Mouse (Mus musculus): ENCODE data around the gene Ppm1a. TPM values are rescaled to one million over a fixed set of nuclear protein-coding genes. Genes with fewer than 3 reads are reported as not detected.

Gene Ppm1a
- polyA plus RNA-seq, 1 experiment, result 153 TPM

DNA sequence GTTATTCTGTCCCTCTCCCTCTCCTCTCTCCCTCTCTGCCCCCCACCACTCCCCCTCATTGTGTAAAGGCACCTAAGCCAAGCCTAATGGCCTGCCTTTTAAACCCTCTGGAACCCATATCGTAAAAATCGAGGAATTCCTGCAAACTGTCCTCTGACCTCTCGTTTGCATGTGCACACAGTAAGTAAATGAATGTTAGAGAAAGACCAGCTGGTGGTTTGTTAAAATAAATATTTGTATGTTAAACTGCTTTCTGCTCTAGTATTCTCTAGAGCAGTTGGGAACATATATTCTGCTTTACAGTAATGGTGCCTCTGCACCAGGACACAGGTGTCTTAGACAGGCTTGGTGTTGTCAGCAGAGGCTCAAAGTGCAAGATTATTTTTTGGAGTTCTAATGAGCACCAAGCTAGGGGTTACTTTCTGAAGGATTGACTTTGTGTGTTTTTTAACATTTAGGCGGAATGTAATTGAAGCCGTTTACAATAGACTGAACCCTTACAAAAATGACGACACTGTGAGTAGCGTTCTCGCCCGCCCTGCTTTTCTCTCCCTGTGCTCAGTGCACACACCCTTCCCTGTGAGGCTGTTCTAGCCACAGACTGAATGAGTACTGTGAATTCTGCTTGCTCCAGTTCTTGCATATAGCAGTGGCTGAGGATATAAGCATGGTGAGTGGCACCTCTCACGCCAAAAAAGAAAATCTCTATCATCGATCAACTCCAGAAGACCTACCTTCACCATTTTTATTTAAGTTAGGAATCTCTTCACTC, 35.3 kb downstream of the Ppm1a start:
- TF ChIP-seq CTCF (IDR thresholded peaks at IDR 0.05; ENCODE audit: borderline replicate concordance, insufficient read depth, low read length) (no peak), POLR2A (IDR thresholded peaks at IDR 0.05; ENCODE audit: low read depth, low read length) (no peak)
- Histone ChIP-seq H3K27ac (ENCODE audit: insufficient read depth, low read length) (no peak overlapping the region), H3K4me3 (ENCODE audit: insufficient read depth, low read length) (no peak overlapping the region), H3K4me1 (ENCODE audit: control insufficient read depth, insufficient read depth, low read length) (no peaks in the 10 kb centered on the region)

DNA sequence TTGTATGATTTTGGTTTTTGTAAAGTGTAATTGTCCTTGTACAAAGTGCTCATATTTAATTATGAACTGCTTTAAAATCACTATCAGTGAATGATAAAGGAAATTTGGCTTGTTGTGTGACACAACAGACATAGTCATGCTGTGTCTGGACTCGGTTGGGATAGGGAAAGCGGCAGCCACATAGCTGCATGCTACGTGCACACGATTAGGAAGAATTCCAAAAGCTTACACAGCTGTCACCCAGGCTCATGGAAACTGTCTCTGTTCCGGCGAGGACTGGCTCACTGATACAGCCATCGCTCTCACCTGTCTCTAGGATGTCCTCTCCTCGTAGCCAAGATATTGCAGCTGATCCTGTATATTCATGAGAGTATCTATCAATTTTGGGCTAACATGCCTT, 36.7 kb downstream of the Ppm1a start:
- H3K27ac ChIP-seq (ENCODE audit: insufficient read depth, low read length), result no peak overlapping the region
- no peaks in the 10 kb centered on the region for H3K4me1 ChIP-seq (ENCODE audit: control insufficient read depth, insufficient read depth, low read length)
- no peak overlapping the region for H3K4me3 ChIP-seq (ENCODE audit: insufficient read depth, low read length)
- TF ChIP-seq POLR2A (IDR thresholded peaks at IDR 0.05; ENCODE audit: low read depth, low read length), result no peak
- TF ChIP-seq CTCF (IDR thresholded peaks at IDR 0.05; ENCODE audit: borderline replicate concordance, insufficient read depth, low read length), result no peak

DNA sequence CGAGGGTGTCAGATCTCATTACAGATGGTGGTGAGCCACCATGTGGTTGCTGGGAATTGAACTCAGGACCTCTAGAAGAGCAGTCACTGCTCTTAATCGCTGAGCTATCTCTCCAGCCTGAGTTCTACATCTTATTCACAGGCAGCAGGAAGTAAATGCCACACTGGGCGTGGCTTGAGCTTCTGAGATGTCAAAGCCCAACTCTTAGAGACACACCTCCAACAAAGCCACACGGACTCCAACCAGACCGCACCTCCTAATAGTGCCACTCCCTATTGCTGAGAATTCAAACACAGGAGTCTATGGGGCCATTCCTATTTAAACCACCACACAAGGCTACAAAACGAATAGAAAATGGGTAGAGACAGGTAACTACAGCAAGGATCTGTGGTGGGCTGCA, 52.5 kb downstream of the Ppm1a start:
- H3K4me3 ChIP-seq (ENCODE audit: insufficient read depth, low read length), result no peak overlapping the region
- H3K27ac ChIP-seq (ENCODE audit: insufficient read depth, low read length), result no peak overlapping the region
- TF ChIP-seq POLR2A (IDR thresholded peaks at IDR 0.05; ENCODE audit: low read depth, low read length) (no peak), CTCF (IDR thresholded peaks at IDR 0.05; ENCODE audit: borderline replicate concordance, insufficient read depth, low read length) (no peak)
- H3K4me1 ChIP-seq (ENCODE audit: control insufficient read depth, insufficient read depth, low read length), result no peaks in the 10 kb centered on the region

DNA sequence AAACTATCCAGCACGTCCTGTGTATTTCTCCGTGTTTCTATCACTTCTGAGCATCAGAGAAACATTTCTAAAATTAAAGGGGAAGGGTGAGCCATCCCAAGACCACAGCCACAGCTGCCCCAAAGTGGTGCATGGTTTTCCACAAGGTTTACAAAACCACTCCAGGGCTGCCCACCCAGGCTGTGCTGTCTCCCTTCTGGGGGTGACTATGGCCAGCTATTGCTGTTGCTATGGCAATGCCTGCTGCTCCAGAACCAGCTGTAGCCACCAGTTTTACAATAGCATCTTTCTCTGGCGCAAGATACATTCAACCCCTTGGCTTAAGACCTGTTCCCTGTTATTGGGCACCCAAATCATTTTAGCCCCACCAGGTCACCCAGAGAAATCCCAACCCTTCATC, 54.3 kb downstream of the Ppm1a start:
- H3K4me3 ChIP-seq (ENCODE audit: insufficient read depth, low read length), result no peak overlapping the region
- no peak overlapping the region for H3K27ac ChIP-seq (ENCODE audit: insufficient read depth, low read length)
- H3K4me1 ChIP-seq (ENCODE audit: control insufficient read depth, insufficient read depth, low read length), result no peaks in the 10 kb centered on the region
- no peak for TF ChIP-seq POLR2A (IDR thresholded peaks at IDR 0.05; ENCODE audit: low read depth, low read length)
- no peak for TF ChIP-seq CTCF (IDR thresholded peaks at IDR 0.05; ENCODE audit: borderline replicate concordance, insufficient read depth, low read length)

DNA sequence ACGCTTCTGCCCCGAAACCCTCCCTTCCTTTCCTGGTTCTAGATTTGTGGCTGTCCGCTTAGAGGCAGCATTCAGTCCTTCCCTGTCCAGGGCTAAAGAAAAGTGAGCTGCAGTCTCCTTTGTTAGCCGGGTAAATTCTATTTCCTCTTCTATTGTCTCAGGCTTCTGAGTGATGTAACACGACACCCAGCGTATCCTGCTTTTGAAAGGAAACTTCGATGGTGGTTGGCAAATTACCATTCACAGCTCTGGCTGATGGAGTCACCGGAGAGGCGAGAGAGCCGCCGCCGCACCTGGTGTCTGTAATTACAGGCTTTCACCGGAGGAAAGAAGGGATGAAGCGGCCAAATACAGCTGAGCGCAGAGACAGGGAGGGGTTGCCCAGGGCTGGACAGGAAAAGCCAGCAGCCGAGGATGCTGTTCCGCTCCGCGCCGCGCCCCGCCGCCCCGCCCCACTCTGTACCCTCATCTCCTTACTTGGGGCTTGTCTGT, 63.7 kb downstream of the Ppm1a start:
- H3K4me1 ChIP-seq (ENCODE audit: control insufficient read depth, insufficient read depth, low read length), result no peaks in the 10 kb centered on the region; the same call in 1 of the 2 replicates
- peak overlapping the region; percentile 64 for H3K4me3 ChIP-seq (ENCODE audit: insufficient read depth, low read length)
- no peak for TF ChIP-seq CTCF (IDR thresholded peaks at IDR 0.05; ENCODE audit: borderline replicate concordance, insufficient read depth, low read length)
- TF ChIP-seq POLR2A (IDR thresholded peaks at IDR 0.05; ENCODE audit: low read depth, low read length), result no peak; the same call in none of the 2 replicates
- no peak overlapping the region for H3K27ac ChIP-seq (ENCODE audit: insufficient read depth, low read length)

DNA sequence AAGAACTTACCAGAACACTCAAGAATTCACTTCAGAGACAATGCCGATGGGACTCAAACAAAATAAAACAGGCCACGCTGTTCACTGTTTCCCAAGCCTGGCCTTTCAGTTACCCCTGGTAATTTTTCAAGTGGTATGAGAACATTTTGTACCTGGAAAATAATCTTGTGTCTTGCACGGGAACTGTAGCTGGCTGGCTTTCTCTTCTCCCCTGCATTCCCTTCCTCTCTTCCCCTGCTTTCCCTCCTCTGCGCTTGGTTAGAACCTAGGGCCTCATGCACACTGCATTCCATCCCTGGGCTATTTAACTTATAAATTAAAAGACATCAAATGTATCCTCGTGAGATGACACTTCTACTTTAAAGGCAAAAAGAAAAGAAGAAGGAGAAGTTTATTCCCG, 64.3 kb downstream of the Ppm1a start:
- no peak for TF ChIP-seq POLR2A (IDR thresholded peaks at IDR 0.05; ENCODE audit: low read depth, low read length)
- no peak for TF ChIP-seq CTCF (IDR thresholded peaks at IDR 0.05; ENCODE audit: borderline replicate concordance, insufficient read depth, low read length)
- peak overlapping the region; percentile 64 for H3K4me3 ChIP-seq (ENCODE audit: insufficient read depth, low read length)
- H3K27ac ChIP-seq (ENCODE audit: insufficient read depth, low read length), result no peak overlapping the region
- H3K4me1 ChIP-seq (ENCODE audit: control insufficient read depth, insufficient read depth, low read length), result no peaks in the 10 kb centered on the region; the same call in 1 of the 2 replicates

DNA sequence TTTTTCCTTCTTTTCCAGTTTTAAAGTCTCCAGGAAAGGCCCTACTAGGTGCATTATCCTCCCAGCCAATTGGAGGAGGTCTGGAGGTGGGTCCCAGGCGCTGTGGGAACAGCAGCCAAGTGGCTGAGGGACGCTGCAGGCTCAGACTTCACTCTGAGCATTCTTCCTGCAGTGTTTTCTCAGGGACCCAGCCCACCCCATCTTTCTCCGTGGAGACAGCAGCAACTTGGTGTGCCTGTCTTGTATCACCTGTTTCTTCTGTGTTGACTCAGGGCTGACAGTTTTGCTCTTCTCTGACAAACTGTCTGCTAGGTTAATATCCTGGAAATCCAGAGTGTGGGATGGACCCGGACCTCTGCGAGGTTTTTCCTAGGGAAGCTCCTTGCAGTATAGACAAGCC, 68.4 kb downstream of the Ppm1a start:
- Histone ChIP-seq H3K4me1 (ENCODE audit: control insufficient read depth, insufficient read depth, low read length) (no peaks in the 10 kb centered on the region), H3K27ac (ENCODE audit: insufficient read depth, low read length) (no peak overlapping the region), H3K4me3 (ENCODE audit: insufficient read depth, low read length) (no peak overlapping the region)
- no peak for TF ChIP-seq POLR2A (IDR thresholded peaks at IDR 0.05; ENCODE audit: low read depth, low read length)

DNA sequence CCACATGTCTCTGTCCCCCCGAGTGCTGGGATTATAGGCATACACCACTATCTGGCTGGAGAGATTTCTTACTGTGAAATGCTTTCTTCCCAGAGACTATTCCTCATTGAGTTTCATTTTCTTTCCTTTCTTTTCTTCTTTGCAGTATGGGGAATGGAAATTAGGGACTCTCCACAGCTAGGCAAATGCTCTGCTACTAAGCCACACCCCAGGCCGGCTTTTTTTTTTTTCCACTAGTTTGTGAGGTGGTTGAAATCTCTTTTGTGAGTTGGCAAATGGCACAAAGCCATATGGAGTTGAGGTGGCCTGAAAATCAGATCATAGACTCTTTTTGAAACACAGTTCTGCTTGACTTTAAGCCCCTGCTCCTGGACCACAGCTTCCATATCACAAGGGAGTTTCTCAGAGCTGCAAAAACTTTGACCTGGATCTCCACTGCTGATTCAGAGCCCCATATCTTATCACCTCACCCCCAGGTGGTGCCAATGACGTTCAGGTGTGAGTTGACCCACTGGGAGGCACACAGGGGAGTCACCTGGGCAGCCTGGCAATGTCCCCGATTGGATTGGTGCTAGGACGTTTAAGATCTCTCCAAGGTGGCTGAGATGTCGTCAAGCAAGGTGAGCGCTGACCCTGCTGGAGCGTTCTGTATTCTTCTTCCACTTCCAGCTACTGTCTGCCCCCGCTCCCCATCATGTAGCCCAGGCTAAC, 71.7 kb downstream of the Ppm1a start:
- no peak overlapping the region for H3K4me3 ChIP-seq (ENCODE audit: insufficient read depth, low read length)
- no peaks in the 10 kb centered on the region for H3K4me1 ChIP-seq (ENCODE audit: control insufficient read depth, insufficient read depth, low read length)
- H3K27ac ChIP-seq (ENCODE audit: insufficient read depth, low read length), result no peak overlapping the region
- no peak for TF ChIP-seq CTCF (IDR thresholded peaks at IDR 0.05; ENCODE audit: borderline replicate concordance, insufficient read depth, low read length)
- no peak for TF ChIP-seq POLR2A (IDR thresholded peaks at IDR 0.05; ENCODE audit: low read depth, low read length)

DNA sequence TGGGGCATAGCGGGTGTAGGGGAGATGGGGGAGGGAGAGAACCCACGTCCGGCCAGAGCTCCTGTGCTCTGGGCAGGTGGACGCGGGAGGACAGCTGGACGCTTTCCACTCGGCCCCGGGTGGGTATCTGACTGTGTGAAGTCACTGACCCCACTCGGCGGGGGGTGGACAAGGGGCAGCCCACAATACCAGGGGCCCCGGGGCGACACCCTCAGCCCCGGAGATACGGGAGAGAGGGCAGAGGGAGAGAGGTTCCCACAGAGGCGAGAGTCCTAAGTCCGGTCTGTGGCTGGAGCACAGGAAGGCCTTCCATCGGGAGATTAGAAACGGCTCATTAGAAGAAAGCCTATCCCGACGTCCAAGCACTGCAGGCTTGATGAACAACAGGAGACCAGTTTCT, 72.5 kb downstream of the Ppm1a start:
- TF ChIP-seq CTCF (IDR thresholded peaks at IDR 0.05; ENCODE audit: borderline replicate concordance, insufficient read depth, low read length), result no peak
- no peak for TF ChIP-seq POLR2A (IDR thresholded peaks at IDR 0.05; ENCODE audit: low read depth, low read length)
- no peaks in the 10 kb centered on the region for H3K4me1 ChIP-seq (ENCODE audit: control insufficient read depth, insufficient read depth, low read length)
- H3K4me3 ChIP-seq (ENCODE audit: insufficient read depth, low read length), result no peak overlapping the region
- no peak overlapping the region for H3K27ac ChIP-seq (ENCODE audit: insufficient read depth, low read length)

DNA sequence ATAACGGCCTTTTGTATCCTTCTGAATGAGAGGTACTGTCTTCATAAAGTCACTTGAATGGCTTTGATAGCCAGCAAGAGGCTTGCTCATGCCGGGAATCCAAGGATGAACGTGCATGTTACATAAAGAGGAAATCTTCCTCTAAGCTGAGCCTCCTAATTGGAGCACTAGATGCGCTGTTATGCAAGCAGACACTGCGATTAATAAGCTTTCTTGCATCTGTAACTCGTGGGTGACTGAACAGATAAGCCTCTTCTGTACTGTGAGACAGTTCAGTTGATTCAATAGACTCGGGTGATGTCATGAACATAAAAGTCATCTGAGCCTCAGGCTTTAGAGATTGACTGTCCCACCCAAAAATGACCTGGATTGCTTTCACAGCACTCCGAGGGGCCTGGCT, 73.1 kb downstream of the Ppm1a start:
- Histone ChIP-seq H3K4me3 (ENCODE audit: insufficient read depth, low read length) (no peak overlapping the region), H3K27ac (ENCODE audit: insufficient read depth, low read length) (no peak overlapping the region), H3K4me1 (ENCODE audit: control insufficient read depth, insufficient read depth, low read length) (no peaks in the 10 kb centered on the region)
- no peak for TF ChIP-seq POLR2A (IDR thresholded peaks at IDR 0.05; ENCODE audit: low read depth, low read length)
- TF ChIP-seq CTCF (IDR thresholded peaks at IDR 0.05; ENCODE audit: borderline replicate concordance, insufficient read depth, low read length), result no peak

Measured in embryonic fibroblast, embryonic 13.5 days (primary cell).